Mouse (Mus musculus): ENCODE measurements around the gene Rasip1. TPM values are rescaled to one million over a fixed set of nuclear protein-coding genes. Genes with fewer than 3 reads are reported as not detected.
A peak's percentile ranks its signal among the peaks of the same experiment; 100 is the strongest.

Rasip1 gene
- polyA plus RNA-seq, 1 experiment from 2014 or later: 5.1 TPM

- Histone ChIP-seq H3K4me1 (replicated peaks; ENCODE audit: control insufficient read depth, insufficient read depth, low read length) (peaks cover 4% of the 10 kb centered on the region; the same call in 1 of the 2 replicates), H3K27me3 (ENCODE audit: control insufficient read depth, insufficient read depth, low read length) (peaks cover 17% of the 10 kb centered on the region)
These were observed 1.3 kb downstream of the Rasip1 start for GRCm38 (mm10) chr7:45628364-45629294.

DNA sequence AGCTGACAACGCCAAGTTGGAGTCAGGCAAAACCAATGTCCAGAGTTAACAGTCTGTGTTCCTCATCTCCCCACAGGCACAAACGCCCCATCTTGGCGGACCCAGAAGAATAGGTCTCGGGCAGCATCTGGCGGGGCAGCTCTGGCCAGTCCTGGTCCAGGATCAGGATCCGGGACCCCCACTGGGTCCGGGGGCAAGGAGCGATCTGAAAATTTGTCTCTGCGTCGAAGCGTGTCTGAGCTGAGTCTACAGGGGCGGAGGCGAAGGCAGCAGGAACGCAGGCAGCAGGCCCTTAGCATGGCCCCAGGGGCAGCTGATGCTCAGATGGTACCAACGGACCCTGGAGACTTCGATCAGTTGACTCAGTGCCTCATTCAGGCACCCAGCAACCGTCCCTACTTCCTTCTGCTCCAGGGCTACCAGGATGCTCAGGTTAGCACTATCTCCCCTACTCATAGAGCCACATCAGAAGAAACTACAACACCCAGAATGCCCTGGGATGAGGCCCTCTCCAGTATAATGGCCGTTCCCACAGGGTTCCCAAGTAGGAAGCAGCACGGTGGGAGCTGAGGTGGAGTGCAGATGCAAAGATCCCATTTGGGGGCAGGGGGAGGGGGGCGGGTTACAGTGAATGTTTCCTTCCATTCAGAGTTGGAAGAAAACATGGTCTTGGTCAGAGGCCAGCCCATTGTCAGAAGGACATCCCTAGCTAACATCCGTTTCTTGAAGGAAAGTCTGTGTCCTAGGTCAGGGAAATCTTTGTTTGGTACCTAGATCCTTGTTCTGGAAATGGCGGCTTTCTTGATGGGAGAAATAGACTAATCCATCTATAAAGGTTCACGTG is 3.0 kb downstream of the Rasip1 start:
- Histone ChIP-seq H3K4me2 (replicated peaks; ENCODE audit: low read depth, low read length) (no peak overlapping the region), H3K27me3 (ENCODE audit: control insufficient read depth, insufficient read depth, low read length) (peaks cover 17% of the 10 kb centered on the region), H3K4me3 (ENCODE audit: low read depth, low read length) (no peak overlapping the region), H3K27ac (ENCODE audit: low read depth, low read length) (no peak overlapping the region), H3K9me3 (ENCODE audit: control insufficient read depth, low read length) (no peaks in the 10 kb centered on the region), H3K4me1 (replicated peaks; ENCODE audit: control insufficient read depth, insufficient read depth, low read length) (peaks cover 4% of the 10 kb centered on the region; the same call in 1 of the 2 replicates), H3K9ac (ENCODE audit: low read depth, low read length) (no peak overlapping the region), H3K36me3 (ENCODE audit: control insufficient read depth, insufficient read depth, low read length) (no peaks in the 10 kb centered on the region)
- no peak for ATAC-seq (ENCODE audit: low FRiP score)
- 70% methylated on average over 23 of the region's 23 CpGs for WGBS
- peak; percentile 40 for DNase-seq (ENCODE audit: low spot score)

More at GRCm38 (mm10) chr7:45628364-45629294, 1.3 kb downstream of the Rasip1 start:
- no peaks in the 10 kb centered on the region for H3K9me3 ChIP-seq (ENCODE audit: control insufficient read depth, low read length)
- peak overlapping the region; percentile 69 for H3K9ac ChIP-seq (ENCODE audit: low read depth, low read length)
- H3K4me3 ChIP-seq (ENCODE audit: low read depth, low read length): peak overlapping the region; percentile 49
- peak; percentile 75 for ATAC-seq (ENCODE audit: low FRiP score)
- peak; percentile 93 for DNase-seq (ENCODE audit: low spot score)
- WGBS: 1% methylated on average over 96 of the region's 105 CpGs
- peak overlapping the region; percentile 51; the same call in 1 of the 2 replicates for H3K27ac ChIP-seq (ENCODE audit: low read depth, low read length)
- H3K4me2 ChIP-seq (replicated peaks; ENCODE audit: low read depth, low read length): peak overlapping the region; percentile 93
- H3K36me3 ChIP-seq (ENCODE audit: control insufficient read depth, insufficient read depth, low read length): no peaks in the 10 kb centered on the region

DNA sequence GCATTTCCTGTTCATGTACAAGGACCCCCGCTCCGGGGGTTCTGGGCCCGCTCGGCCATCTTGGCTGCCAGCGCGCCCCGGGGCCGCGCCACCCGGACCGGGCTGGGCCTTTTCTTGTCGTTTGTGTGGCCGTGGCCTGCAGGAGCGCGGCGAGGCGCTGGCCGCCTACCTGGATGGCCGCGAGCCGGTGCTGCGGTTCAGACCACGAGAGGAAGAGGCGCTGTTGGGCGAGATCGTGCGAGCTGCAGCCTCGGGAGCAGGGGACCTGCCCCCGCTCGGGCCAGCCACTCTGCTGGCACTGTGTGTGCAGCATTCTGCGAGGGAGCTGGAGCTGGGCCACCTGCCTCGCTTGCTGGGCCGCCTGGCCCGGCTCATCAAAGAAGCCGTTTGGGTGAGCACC is 5.2 kb downstream of the Rasip1 start:
- 28% methylated on average over 34 of the region's 35 CpGs for WGBS
- Histone ChIP-seq H3K9me3 (ENCODE audit: control insufficient read depth, low read length) (no peaks in the 10 kb centered on the region), H3K27me3 (ENCODE audit: control insufficient read depth, insufficient read depth, low read length) (peaks cover 12% of the 10 kb centered on the region), H3K36me3 (ENCODE audit: control insufficient read depth, insufficient read depth, low read length) (no peaks in the 10 kb centered on the region), H3K27ac (ENCODE audit: low read depth, low read length) (no peak overlapping the region), H3K4me1 (replicated peaks; ENCODE audit: control insufficient read depth, insufficient read depth, low read length) (peaks cover 4% of the 10 kb centered on the region; the same call in 1 of the 2 replicates), H3K4me2 (replicated peaks; ENCODE audit: low read depth, low read length) (peak overlapping the region; percentile 39), H3K4me3 (ENCODE audit: low read depth, low read length) (no peak overlapping the region), H3K9ac (ENCODE audit: low read depth, low read length) (peak overlapping the region; percentile 8; the same call in 1 of the 2 replicates)
- no peak for ATAC-seq (ENCODE audit: low FRiP score)
- peak; percentile 48 for DNase-seq (ENCODE audit: low spot score)

- Histone ChIP-seq H3K4me3 (ENCODE audit: low read depth, low read length) (no peak overlapping the region), H3K9ac (ENCODE audit: low read depth, low read length) (no peak overlapping the region), H3K9me3 (ENCODE audit: control insufficient read depth, low read length) (no peaks in the 10 kb centered on the region), H3K27me3 (ENCODE audit: control insufficient read depth, insufficient read depth, low read length) (peaks cover 5% of the 10 kb centered on the region; the same call in 1 of the 2 replicates), H3K36me3 (ENCODE audit: control insufficient read depth, insufficient read depth, low read length) (no peaks in the 10 kb centered on the region), H3K27ac (ENCODE audit: low read depth, low read length) (no peak overlapping the region), H3K4me1 (replicated peaks; ENCODE audit: control insufficient read depth, insufficient read depth, low read length) (peaks cover 5% of the 10 kb centered on the region; the same call in 1 of the 2 replicates), H3K4me2 (replicated peaks; ENCODE audit: low read depth, low read length) (no peak overlapping the region)
- WGBS: 87% methylated on average over 11 of the region's 11 CpGs
- ATAC-seq (ENCODE audit: low FRiP score) (no peak), DNase-seq (ENCODE audit: low spot score) (no peak)
These were observed 7.8 kb downstream of the Rasip1 start for GRCm38 (mm10) chr7:45634946-45635681.

GRCm38 (mm10) chr7:45635711-45636688 is 8.7 kb downstream of the Rasip1 start:
- 81% methylated on average over 15 of the region's 15 CpGs for WGBS
- no peak overlapping the region for H3K4me2 ChIP-seq (replicated peaks; ENCODE audit: low read depth, low read length)
- ATAC-seq (ENCODE audit: low FRiP score) (no peak), DNase-seq (ENCODE audit: low spot score) (no peak)
- H3K4me3 ChIP-seq (ENCODE audit: low read depth, low read length): no peak overlapping the region
- H3K4me1 ChIP-seq (replicated peaks; ENCODE audit: control insufficient read depth, insufficient read depth, low read length): peaks cover 6% of the 10 kb centered on the region; the same call in 1 of the 2 replicates
- no peak overlapping the region for H3K27ac ChIP-seq (ENCODE audit: low read depth, low read length)
- H3K9ac ChIP-seq (ENCODE audit: low read depth, low read length): no peak overlapping the region
- no peaks in the 10 kb centered on the region for H3K9me3 ChIP-seq (ENCODE audit: control insufficient read depth, low read length)
- peaks cover 6% of the 10 kb centered on the region; the same call in 1 of the 2 replicates for H3K27me3 ChIP-seq (ENCODE audit: control insufficient read depth, insufficient read depth, low read length)
- no peaks in the 10 kb centered on the region for H3K36me3 ChIP-seq (ENCODE audit: control insufficient read depth, insufficient read depth, low read length)

DNA sequence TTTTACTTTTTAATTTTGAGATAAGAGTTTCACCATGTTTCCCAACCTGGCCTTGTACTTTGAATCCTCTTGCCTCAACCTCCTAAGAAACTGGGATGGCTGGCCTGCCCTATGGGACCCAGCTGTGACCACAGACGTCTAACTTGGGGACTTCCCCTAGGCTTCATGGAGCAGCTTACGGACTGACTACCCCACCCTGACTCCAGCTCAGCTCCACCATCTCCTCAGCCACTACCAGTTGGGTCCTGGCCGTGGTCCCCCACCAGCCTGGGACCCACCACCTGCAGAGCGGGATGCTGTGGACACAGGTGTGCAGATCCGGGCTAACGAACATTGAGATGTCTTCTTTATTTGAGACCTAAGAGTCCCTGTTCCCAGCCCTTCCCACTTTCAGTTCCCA is 10.4 kb downstream of the Rasip1 start:
- no peak for ATAC-seq (ENCODE audit: low FRiP score)
- Histone ChIP-seq H3K4me1 (replicated peaks; ENCODE audit: control insufficient read depth, insufficient read depth, low read length) (peaks cover 2% of the 10 kb centered on the region; the same call in 1 of the 2 replicates), H3K4me3 (ENCODE audit: low read depth, low read length) (no peak overlapping the region), H3K27me3 (ENCODE audit: control insufficient read depth, insufficient read depth, low read length) (peaks cover 2% of the 10 kb centered on the region; the same call in 1 of the 2 replicates), H3K36me3 (ENCODE audit: control insufficient read depth, insufficient read depth, low read length) (no peaks in the 10 kb centered on the region), H3K4me2 (replicated peaks; ENCODE audit: low read depth, low read length) (no peak overlapping the region), H3K9ac (ENCODE audit: low read depth, low read length) (no peak overlapping the region), H3K27ac (ENCODE audit: low read depth, low read length) (no peak overlapping the region), H3K9me3 (ENCODE audit: control insufficient read depth, low read length) (no peaks in the 10 kb centered on the region)
- WGBS: 96% methylated on average over 6 of the region's 6 CpGs
- no peak for DNase-seq (ENCODE audit: low spot score)

GRCm38 (mm10) chr7:45638623-45639401 is 11.5 kb downstream of the Rasip1 start:
- peak overlapping the region; percentile 22 for H3K4me3 ChIP-seq (ENCODE audit: low read depth, low read length)
- H3K9ac ChIP-seq (ENCODE audit: low read depth, low read length): 0 out of 2 replicates have a peak overlapping the region, but pooled peaks have one; percentile 31
- H3K27me3 ChIP-seq (ENCODE audit: control insufficient read depth, insufficient read depth, low read length): peaks cover 2% of the 10 kb centered on the region; the same call in 1 of the 2 replicates
- no peaks in the 10 kb centered on the region for H3K36me3 ChIP-seq (ENCODE audit: control insufficient read depth, insufficient read depth, low read length)
- H3K9me3 ChIP-seq (ENCODE audit: control insufficient read depth, low read length): no peaks in the 10 kb centered on the region
- peak; percentile 83 for ATAC-seq (ENCODE audit: low FRiP score)
- 21% methylated on average over 29 of the region's 29 CpGs for WGBS
- peaks cover 2% of the 10 kb centered on the region; the same call in 1 of the 2 replicates for H3K4me1 ChIP-seq (replicated peaks; ENCODE audit: control insufficient read depth, insufficient read depth, low read length)
- peak; percentile 97 for DNase-seq (ENCODE audit: low spot score)
- H3K27ac ChIP-seq (ENCODE audit: low read depth, low read length): no peak overlapping the region
- H3K4me2 ChIP-seq (replicated peaks; ENCODE audit: low read depth, low read length): peak overlapping the region; percentile 36
